Mouse (Mus musculus) forebrain, embryonic 11.5 days (tissue): ENCODE data around the gene Tmem40. TPM values are rescaled to one million over a fixed set of nuclear protein-coding genes. Genes with fewer than 3 reads are reported as not detected.
A peak's percentile ranks its signal among the peaks of the same experiment; 100 is the strongest.

ENCODE experiments used
- ATAC-seq: fragments of 200-750 bp; cut with Nextera tagmentation; replicated peaks from 2 replicates; pipeline ENCODE4 v1.8.0; 2017; ENCODE audit warnings: moderate TSS enrichment; ENCODE audit not compliant: low FRiP score
- DNase-seq: peaks from one replicate; pipeline ENCODE4 v3.0.0-alpha.2; 2017; ENCODE audit warnings: low spot score
- H3K27ac ChIP-seq: fragments of 300-500 bp; sonication (generic); 2 replicates; pipeline ENCODE4 v1.5.1; 2014; ENCODE audit warnings: low read depth, low read length
- H3K27me3 ChIP-seq: fragments of 300-500 bp; sonication (generic); 2 replicates; pipeline ENCODE4 v1.6.1; 2014; ENCODE audit warnings: mild to moderate bottlenecking, low read length, mixed read lengths; ENCODE audit not compliant: control insufficient read depth, insufficient read depth
- H3K36me3 ChIP-seq: fragments of 300-500 bp; sonication (generic); 2 replicates; pipeline ENCODE4 v1.6.1; 2014; ENCODE audit warnings: mild to moderate bottlenecking, low read length, moderate library complexity, mixed read lengths; ENCODE audit not compliant: control insufficient read depth, insufficient read depth
- H3K4me1 ChIP-seq: fragments of 300-500 bp; sonication (generic); replicated peaks from 2 replicates; pipeline ENCODE4 v1.6.1; 2014; ENCODE audit warnings: low read length, mixed read lengths; ENCODE audit not compliant: control insufficient read depth, insufficient read depth
- H3K4me2 ChIP-seq: fragments of 300-500 bp; sonication (generic); 2 replicates; pipeline ENCODE4 v1.6.1; 2014; ENCODE audit warnings: low read depth, mild to moderate bottlenecking, low read length, moderate library complexity, mixed read lengths; ENCODE audit not compliant: severe bottlenecking
- H3K4me3 ChIP-seq: fragments of 300-500 bp; sonication (generic); 2 replicates; pipeline ENCODE4 v1.5.1; 2014; ENCODE audit warnings: low read depth, low read length
- H3K9ac ChIP-seq: fragments of 300-500 bp; sonication (generic); 2 replicates; pipeline ENCODE4 v1.6.1; 2014; ENCODE audit warnings: low read length
- H3K9me3 ChIP-seq: fragments of 300-500 bp; sonication (generic); 2 replicates; pipeline ENCODE4 v1.6.1; 2016; ENCODE audit warnings: low read length, mixed read lengths; ENCODE audit not compliant: control insufficient read depth
- WGBS: fragments of 180-500 bp; shearing (Covaris S2); extraction: QIAGEN DNeasy Blood & Tissue Kit; methylation state at CpG from one replicate; pipeline ENCODE4 v1.1.7; 2014; 5-methylcytosine and 5-hydroxymethylcytosine counted together
- polyA plus RNA-seq: library from polyadenylated mRNA; unstranded; fragments of >200 nt; fragmentation: Nextera tagmentation; extraction: Ambion mirVana; gene quantifications from 2 replicates; pipeline ENCODE4 v1.2.1, GENCODE M21; 2014

The Tmem40 gene
- 2.2 and 2.6 TPM in 2 replicates for polyA plus RNA-seq

- 3% methylated on average over 9 of the region's 9 CpGs for WGBS
- peaks cover 12% of the 10 kb centered on the region for H3K4me1 ChIP-seq
- H3K9ac ChIP-seq = no peak within 1 kb of the TSS
- peak; percentile 34 for ATAC-seq
- no peaks in the 10 kb centered on the region for H3K36me3 ChIP-seq
- no peaks in the 10 kb centered on the region for H3K9me3 ChIP-seq
- peak within 1 kb of the TSS; percentile 13 for H3K4me2 ChIP-seq
- peak; percentile 71 for DNase-seq
- H3K27me3 ChIP-seq = no peaks in the 10 kb centered on the region
- H3K27ac ChIP-seq = peak within 1 kb of the TSS; percentile 80
- no peak within 1 kb of the TSS for H3K4me3 ChIP-seq
Measured at GRCm38 (mm10) chr6:115761995-115762756, at the start of gene Tmem40. TSS of gene Tmem40 (minus strand) at chr6:115762410.

GRCm38 (mm10) chr6:115811606-115812005 lies 49.4 kb upstream of the Tmem40 start:
- ATAC-seq (no peak), DNase-seq (no peak)
- Histone ChIP-seq H3K4me2 (no peak overlapping the region), H3K9ac (no peak overlapping the region), H3K36me3 (peaks cover 6% of the 10 kb centered on the region), H3K27ac (no peak overlapping the region), H3K9me3 (no peaks in the 10 kb centered on the region), H3K27me3 (no peaks in the 10 kb centered on the region), H3K4me1 (peaks cover 9% of the 10 kb centered on the region), H3K4me3 (no peak overlapping the region)
- 71% methylated on average over 8 of the region's 8 CpGs for WGBS

DNA sequence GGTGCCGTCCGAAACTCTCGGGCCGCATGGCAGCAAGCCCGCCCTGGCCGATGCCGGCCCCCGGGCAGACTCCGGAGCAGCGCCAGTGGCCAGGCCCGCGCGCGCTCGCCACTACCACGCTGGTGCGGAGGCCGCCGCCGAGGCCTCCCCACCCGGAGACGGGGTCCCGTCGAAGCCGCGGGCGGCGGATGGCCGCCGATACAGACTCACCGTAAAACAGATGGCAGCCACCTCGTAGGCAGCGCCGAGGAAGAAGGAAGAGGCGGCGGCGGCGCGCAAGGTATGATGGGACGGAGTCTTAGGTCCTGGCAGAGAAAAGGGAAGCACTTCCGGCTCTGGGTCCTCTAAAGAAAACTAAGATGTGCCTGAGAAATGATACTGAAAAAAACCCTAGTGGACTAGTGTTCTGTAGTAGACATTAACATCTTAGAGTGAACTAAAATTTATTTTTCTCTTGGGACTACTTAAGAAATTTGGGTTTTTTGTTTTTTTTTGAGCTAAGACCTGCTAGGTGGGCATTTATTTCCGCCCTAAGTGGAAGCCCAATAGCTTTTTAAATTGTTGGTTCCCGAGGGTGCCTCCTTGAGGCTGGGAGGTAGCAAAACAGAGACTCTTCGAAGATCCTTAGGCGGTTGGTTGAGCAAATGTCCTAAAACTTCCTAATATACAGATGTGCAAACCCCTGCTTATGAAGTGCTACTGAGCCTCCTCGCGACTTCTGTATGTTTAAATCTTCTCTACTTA lies 46.5 kb upstream of the Tmem40 start, which contains the start of gene Rpl32:
Gene Rpl32, minus strand, starts transcription at position 260 of the 744 bp plus-strand sequence.
- DNase-seq = peak; percentile 92
- ATAC-seq = peak; percentile 83
- no peaks in the 10 kb centered on the region for H3K9me3 ChIP-seq

GRCm38 (mm10) chr6:115808196-115808487 lies 45.9 kb upstream of the Tmem40 start:
- WGBS = under 1% methylated on average over 22 of the region's 22 CpGs
- no peak for ATAC-seq
- no peaks in the 10 kb centered on the region for H3K27me3 ChIP-seq

More for the DNA sequence above, 46.5 kb upstream of the Tmem40 start, which contains the start of gene Rpl32:
- peak within 1 kb of the TSS; percentile 100 for H3K9ac ChIP-seq
- peaks cover 18% of the 10 kb centered on the region for H3K4me1 ChIP-seq
- H3K4me2 ChIP-seq = peak within 1 kb of the TSS; percentile 90
- H3K36me3 ChIP-seq = peaks cover 9% of the 10 kb centered on the region
- under 1% methylated on average over 47 of the region's 47 CpGs for WGBS
- no peaks in the 10 kb centered on the region for H3K27me3 ChIP-seq
- peak within 1 kb of the TSS; percentile 91 for H3K27ac ChIP-seq
- H3K4me3 ChIP-seq = peak within 1 kb of the TSS; percentile 98

GRCm38 (mm10) chr6:115807464-115808195 lies 45.4 kb upstream of the Tmem40 start:
- H3K4me2 ChIP-seq = peak overlapping the region; percentile 90
- peak overlapping the region; percentile 98 for H3K4me3 ChIP-seq
- no peaks in the 10 kb centered on the region for H3K27me3 ChIP-seq
- H3K4me1 ChIP-seq = peaks cover 18% of the 10 kb centered on the region
- H3K27ac ChIP-seq = peak overlapping the region; percentile 91
- H3K9ac ChIP-seq = peak overlapping the region; percentile 100
- H3K36me3 ChIP-seq = peaks cover 9% of the 10 kb centered on the region
- H3K9me3 ChIP-seq = no peaks in the 10 kb centered on the region
- DNase-seq = no peak
- ATAC-seq = no peak
- 5% methylated on average over 15 of the region's 15 CpGs for WGBS

More at GRCm38 (mm10) chr6:115808196-115808487, 45.9 kb upstream of the Tmem40 start:
- no peak for DNase-seq
- Histone ChIP-seq H3K9ac (peak overlapping the region; percentile 100), H3K4me1 (peaks cover 18% of the 10 kb centered on the region), H3K36me3 (peaks cover 9% of the 10 kb centered on the region), H3K4me3 (peak overlapping the region; percentile 98), H3K9me3 (no peaks in the 10 kb centered on the region), H3K4me2 (peak overlapping the region; percentile 90), H3K27ac (peak overlapping the region; percentile 91)

GRCm38 (mm10) chr6:115804432-115805192 lies 42.4 kb upstream of the Tmem40 start:
- peaks cover 17% of the 10 kb centered on the region for H3K36me3 ChIP-seq
- H3K27me3 ChIP-seq = no peaks in the 10 kb centered on the region
- no peak overlapping the region for H3K9ac ChIP-seq
- no peak for DNase-seq
- ATAC-seq = no peak
- no peak overlapping the region for H3K27ac ChIP-seq
- 72% methylated on average over 10 of the region's 10 CpGs for WGBS
- H3K9me3 ChIP-seq = no peaks in the 10 kb centered on the region
- H3K4me1 ChIP-seq = peaks cover 18% of the 10 kb centered on the region
- H3K4me2 ChIP-seq = no peak overlapping the region
- no peak overlapping the region for H3K4me3 ChIP-seq

DNA sequence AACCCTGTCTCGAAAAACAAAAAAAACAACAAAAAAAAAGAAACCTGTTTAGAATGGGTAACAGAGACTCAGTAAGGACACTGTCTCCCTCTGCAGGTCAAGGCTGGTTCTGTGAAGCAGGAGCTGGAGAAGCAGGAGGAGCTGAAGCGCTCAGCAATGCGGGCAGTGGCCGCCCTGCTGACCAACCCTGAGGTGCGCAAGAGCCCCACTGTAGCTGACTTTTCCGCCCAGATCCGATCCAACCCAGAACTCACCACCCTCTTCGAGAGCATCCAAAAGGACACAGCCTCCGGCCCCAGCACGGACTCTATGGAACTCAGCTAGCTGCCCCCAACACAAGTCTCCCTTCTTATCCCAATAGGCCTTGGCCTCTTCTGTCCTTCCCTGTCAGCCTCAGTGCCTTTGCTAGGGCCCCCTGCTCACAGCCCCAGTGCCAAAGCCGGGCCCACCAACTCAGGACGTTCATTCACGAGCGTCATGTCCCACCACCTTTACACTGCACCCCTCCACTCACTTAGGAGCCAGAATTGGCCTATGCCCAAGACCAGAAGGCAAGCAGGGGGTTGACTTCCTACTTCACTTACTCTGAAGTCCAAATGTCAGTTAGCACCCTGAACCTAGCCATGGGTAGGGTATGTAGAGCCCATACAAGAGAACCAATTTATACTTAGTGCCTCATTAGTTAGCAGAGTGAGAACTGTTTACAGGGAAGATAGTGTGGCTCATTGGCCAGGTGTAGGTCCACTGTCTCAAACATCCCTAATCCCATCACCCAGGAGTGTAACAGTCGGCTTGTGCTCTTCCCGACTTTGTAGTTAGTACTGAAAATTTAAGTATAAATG lies 41.6 kb upstream of the Tmem40 start:
- Histone ChIP-seq H3K9ac (no peak overlapping the region), H3K27me3 (no peaks in the 10 kb centered on the region), H3K4me1 (peaks cover 18% of the 10 kb centered on the region), H3K4me2 (no peak overlapping the region), H3K27ac (no peak overlapping the region), H3K36me3 (peaks cover 18% of the 10 kb centered on the region), H3K9me3 (no peaks in the 10 kb centered on the region), H3K4me3 (no peak overlapping the region)
- WGBS = 52% methylated on average over 16 of the region's 16 CpGs
- DNase-seq (peak; percentile 82), ATAC-seq (peak; percentile 37; the same call in 1 of the 2 replicates)
